Mouse (Mus musculus): Measurements from ENCODE around the gene Aqp5. TPM values are rescaled to one million over a fixed set of nuclear protein-coding genes. Genes with fewer than 3 reads are reported as not detected.

Gene Aqp5
- polyA plus RNA-seq, 1 experiment from 2014 or later: 551 TPM

GRCm38 (mm10) chr15:99615246-99615645, 24.7 kb downstream of the Aqp5 start:
- peak; percentile 84 for DNase-seq (ENCODE audit: low spot score)
- 27% methylated on average over 9 of the region's 9 CpGs for WGBS
- Histone ChIP-seq H3K4me1 (ENCODE audit: insufficient read depth, low read depth, low read length) (peaks cover 6% of the 10 kb centered on the region), H3K4me3 (ENCODE audit: low read depth, low read length) (no peak overlapping the region), H3K9ac (replicated peaks; ENCODE audit: low read depth) (no peak overlapping the region), H3K27me3 (replicated peaks; ENCODE audit: insufficient read depth, low read length) (no peaks in the 10 kb centered on the region), H3K36me3 (ENCODE audit: insufficient read depth, low read length) (no peaks in the 10 kb centered on the region), H3K9me3 (ENCODE audit: low read length) (no peaks in the 10 kb centered on the region), H3K27ac (ENCODE audit: low read length) (0 out of 2 replicates have a peak overlapping the region, but pooled peaks have one; percentile 1), H3K4me2 (replicated peaks; ENCODE audit: low read depth, low read length) (peak overlapping the region; percentile 6; the same call in 1 of the 2 replicates)
- no peak for TF ChIP-seq CTCF (IDR thresholded peaks at IDR 0.05)
- TF ChIP-seq EP300 (IDR thresholded peaks at IDR 0.05): 0 out of 2 replicates have a peak, but pooled peaks have one; percentile 38
- peak; percentile 90 for ATAC-seq

GRCm38 (mm10) chr15:99618595-99618994, 28.0 kb downstream of the Aqp5 start:
- Histone ChIP-seq H3K27me3 (replicated peaks; ENCODE audit: insufficient read depth, low read length) (no peaks in the 10 kb centered on the region), H3K4me2 (replicated peaks; ENCODE audit: low read depth, low read length) (no peak overlapping the region), H3K36me3 (ENCODE audit: insufficient read depth, low read length) (no peaks in the 10 kb centered on the region), H3K27ac (ENCODE audit: low read length) (no peak overlapping the region), H3K4me1 (ENCODE audit: insufficient read depth, low read depth, low read length) (peaks cover 6% of the 10 kb centered on the region), H3K9me3 (ENCODE audit: low read length) (no peaks in the 10 kb centered on the region), H3K4me3 (ENCODE audit: low read depth, low read length) (no peak overlapping the region), H3K9ac (replicated peaks; ENCODE audit: low read depth) (no peak overlapping the region)
- 89% methylated on average over 3 of the region's 3 CpGs for WGBS
- DNase-seq (ENCODE audit: low spot score) (no peak), ATAC-seq (no peak)
- TF ChIP-seq EP300 (IDR thresholded peaks at IDR 0.05): no peak
- TF ChIP-seq CTCF (IDR thresholded peaks at IDR 0.05): no peak

GRCm38 (mm10) chr15:99619821-99620220, 29.2 kb downstream of the Aqp5 start:
- peaks cover 3% of the 10 kb centered on the region; the same call in 1 of the 2 replicates for H3K4me1 ChIP-seq (ENCODE audit: insufficient read depth, low read depth, low read length)
- H3K9me3 ChIP-seq (ENCODE audit: low read length): no peaks in the 10 kb centered on the region
- no peak overlapping the region for H3K27ac ChIP-seq (ENCODE audit: low read length)
- no peak for ATAC-seq
- H3K4me2 ChIP-seq (replicated peaks; ENCODE audit: low read depth, low read length): no peak overlapping the region
- 81% methylated on average over 4 of the region's 4 CpGs for WGBS
- H3K27me3 ChIP-seq (replicated peaks; ENCODE audit: insufficient read depth, low read length): no peaks in the 10 kb centered on the region
- H3K36me3 ChIP-seq (ENCODE audit: insufficient read depth, low read length): no peaks in the 10 kb centered on the region
- no peak for TF ChIP-seq CTCF (IDR thresholded peaks at IDR 0.05)
- DNase-seq (ENCODE audit: low spot score): no peak
- no peak overlapping the region for H3K9ac ChIP-seq (replicated peaks; ENCODE audit: low read depth)
- H3K4me3 ChIP-seq (ENCODE audit: low read depth, low read length): no peak overlapping the region

GRCm38 (mm10) chr15:99622063-99622462, 31.5 kb downstream of the Aqp5 start:
- no peaks in the 10 kb centered on the region for H3K4me1 ChIP-seq (ENCODE audit: insufficient read depth, low read depth, low read length)
- WGBS: 76% methylated on average over 11 of the region's 11 CpGs
- H3K27ac ChIP-seq (ENCODE audit: low read length): no peak overlapping the region
- H3K27me3 ChIP-seq (replicated peaks; ENCODE audit: insufficient read depth, low read length): no peaks in the 10 kb centered on the region
- ATAC-seq (peak; percentile 91), DNase-seq (ENCODE audit: low spot score) (peak; percentile 42)
- H3K9me3 ChIP-seq (ENCODE audit: low read length): no peaks in the 10 kb centered on the region
- no peak overlapping the region for H3K9ac ChIP-seq (replicated peaks; ENCODE audit: low read depth)
- H3K4me3 ChIP-seq (ENCODE audit: low read depth, low read length): no peak overlapping the region
- H3K4me2 ChIP-seq (replicated peaks; ENCODE audit: low read depth, low read length): no peak overlapping the region
- peak; percentile 65 for TF ChIP-seq EP300 (IDR thresholded peaks at IDR 0.05)
- no peak for TF ChIP-seq CTCF (IDR thresholded peaks at IDR 0.05)
- 0 out of 2 replicates have a peak, but pooled peaks cover 4% of the 10 kb centered on the region for H3K36me3 ChIP-seq (ENCODE audit: insufficient read depth, low read length)

- Histone ChIP-seq H3K9ac (replicated peaks; ENCODE audit: low read depth) (no peak overlapping the region), H3K27me3 (replicated peaks; ENCODE audit: insufficient read depth, low read length) (no peaks in the 10 kb centered on the region), H3K27ac (ENCODE audit: low read length) (no peak overlapping the region), H3K4me1 (ENCODE audit: insufficient read depth, low read depth, low read length) (no peaks in the 10 kb centered on the region), H3K4me2 (replicated peaks; ENCODE audit: low read depth, low read length) (no peak overlapping the region), H3K9me3 (ENCODE audit: low read length) (no peaks in the 10 kb centered on the region), H3K36me3 (ENCODE audit: insufficient read depth, low read length) (peaks cover 6% of the 10 kb centered on the region; the same call in 1 of the 2 replicates), H3K4me3 (ENCODE audit: low read depth, low read length) (no peak overlapping the region)
- ATAC-seq (no peak), DNase-seq (ENCODE audit: low spot score) (no peak)
- TF ChIP-seq EP300 (IDR thresholded peaks at IDR 0.05) (no peak), CTCF (IDR thresholded peaks at IDR 0.05) (peak; percentile 58)
Measured at GRCm38 (mm10) chr15:99631618-99632017, 41.0 kb downstream of the Aqp5 start.

GRCm38 (mm10) chr15:99634702-99635101, 44.1 kb downstream of the Aqp5 start:
- H3K36me3 ChIP-seq (ENCODE audit: insufficient read depth, low read length): peaks cover 6% of the 10 kb centered on the region; the same call in 1 of the 2 replicates
- ATAC-seq: no peak

More at GRCm38 (mm10) chr15:99634702-99635101, 44.1 kb downstream of the Aqp5 start:
- Histone ChIP-seq H3K4me1 (ENCODE audit: insufficient read depth, low read depth, low read length) (no peaks in the 10 kb centered on the region), H3K27me3 (replicated peaks; ENCODE audit: insufficient read depth, low read length) (no peaks in the 10 kb centered on the region), H3K27ac (ENCODE audit: low read length) (no peak overlapping the region), H3K9ac (replicated peaks; ENCODE audit: low read depth) (no peak overlapping the region), H3K4me3 (ENCODE audit: low read depth, low read length) (no peak overlapping the region), H3K4me2 (replicated peaks; ENCODE audit: low read depth, low read length) (no peak overlapping the region), H3K9me3 (ENCODE audit: low read length) (no peaks in the 10 kb centered on the region)
- no peak for TF ChIP-seq EP300 (IDR thresholded peaks at IDR 0.05)
- TF ChIP-seq CTCF (IDR thresholded peaks at IDR 0.05): no peak
- no peak for DNase-seq (ENCODE audit: low spot score)
- WGBS: 88% methylated on average over 7 of the region's 7 CpGs

Data from lung, postnatal 0 days (tissue).